ENCODE assay signal across 8 mouse cellular contexts in the genomic region with DNA sequence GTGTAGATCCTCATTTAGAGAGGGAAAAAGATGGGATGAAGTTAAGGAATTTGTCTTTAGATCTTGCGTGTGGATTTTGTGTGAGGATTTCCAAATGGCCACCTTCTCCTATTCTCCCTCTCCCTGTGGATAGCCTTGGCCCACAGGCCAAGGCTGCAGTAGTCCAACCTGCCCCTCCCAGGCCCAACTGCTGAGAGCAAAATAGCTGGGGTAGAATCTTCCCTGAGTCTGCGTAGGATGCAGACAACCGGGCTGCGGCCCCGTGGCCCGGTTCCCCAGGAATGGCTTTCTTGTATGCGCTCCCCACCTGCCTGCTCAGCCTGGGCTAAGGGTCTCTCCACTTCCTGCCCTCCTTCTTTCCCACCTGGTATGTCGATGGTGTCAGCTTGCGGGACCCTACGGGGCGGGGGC. TPM values are rescaled to one million over a fixed set of nuclear protein-coding genes. Genes with fewer than 3 reads are reported as not detected.
DNase-seq lines count a peak whose midpoint lies in the region; ATAC-seq and TF ChIP-seq lines count a peak whose summit lies in the region.

No protein-coding gene starts in this region.

- H3K36me3 ChIP-seq in E14TG2a.4 (ENCODE audit: insufficient read depth, low read length) (peaks cover 5% of the 10 kb centered on the region; the same call in 1 of the 2 replicates), ES-E14 (ENCODE audit: control insufficient read depth, insufficient read depth, low read length, poor library complexity, severe bottlenecking) (no peaks in the 10 kb centered on the region; the same call in 1 of the 2 replicates)
- H3K36me3 ChIP-seq in heart, embryonic 14.5 days (ENCODE audit: control insufficient read depth, insufficient read depth, low read length) = no peaks in the 10 kb centered on the region
- no peaks in the 10 kb centered on the region for H3K36me3 ChIP-seq in liver, postnatal 0 days (replicated peaks; ENCODE audit: insufficient read depth, low read length)

- peak overlapping the region; percentile 99 for H3K4me2 ChIP-seq in heart, embryonic 14.5 days (ENCODE audit: low read length)
- H3K4me2 ChIP-seq in liver, postnatal 0 days (ENCODE audit: low read depth, low read length) = peak overlapping the region; percentile 56

- ATAC-seq in heart, embryonic 14.5 days (ENCODE audit: insufficient number of reproducible peaks, insufficient read depth, low FRiP score, low read depth) = no peak
- no peak for ATAC-seq in liver, postnatal 0 days

- peak overlapping the region; percentile 72 for H3K4me3 ChIP-seq in E14TG2a.4 (replicated peaks; ENCODE audit: low read length)
- H3K4me3 ChIP-seq in ES-E14 (ENCODE audit: insufficient read depth in 1 of 2, low read depth in 1 of 2, low read length in 2 of 2, poor library complexity in 1 of 2, severe bottlenecking in 1 of 2) = peak overlapping the region; percentile 26 to 29; a peak in 3 of 4 replicates
- peak overlapping the region in 1 of 2 experiments; percentile 24; a peak in 2 of 4 replicates for H3K4me3 ChIP-seq in heart, embryonic 14.5 days (ENCODE audit: control insufficient read depth in 1 of 2, insufficient read depth in 1 of 2, low read depth in 1 of 2, low read length in 2 of 2)
- H3K4me3 ChIP-seq in liver, postnatal 0 days (ENCODE audit: low read depth, low read length) = 0 out of 2 replicates have a peak overlapping the region, but pooled peaks have one; percentile 8

- peak overlapping the region; percentile 23; the same call in 1 of the 2 replicates for H3K9ac ChIP-seq in ES-E14 (ENCODE audit: insufficient read depth, low read depth, low read length, poor library complexity, severe bottlenecking)
- H3K9ac ChIP-seq in heart, embryonic 14.5 days (ENCODE audit: low read length) = peak overlapping the region; percentile 100
- H3K9ac ChIP-seq in liver, postnatal 0 days (replicated peaks) = no peak overlapping the region

- H3K4me1 ChIP-seq in E14TG2a.4 (replicated peaks; ENCODE audit: low read depth, low read length) (peaks cover 80% of the 10 kb centered on the region), ES-E14 (ENCODE audit: control insufficient read depth in 2 of 2, insufficient read depth in 2 of 2, low read length in 2 of 2, poor library complexity in 1 of 2) (peaks cover 4 to 17% of the 10 kb centered on the region in 2 experiments; a peak in 3 of 4 replicates)
- peaks cover 37 to 58% of the 10 kb centered on the region in 2 experiments for H3K4me1 ChIP-seq in heart, embryonic 14.5 days (ENCODE audit: control insufficient read depth in 2 of 2, insufficient read depth in 2 of 2, low read length in 2 of 2)
- H3K4me1 ChIP-seq in liver, postnatal 0 days (ENCODE audit: insufficient read depth) = peaks cover 24% of the 10 kb centered on the region

- TF ChIP-seq EP300 in liver, postnatal 0 days (IDR thresholded peaks at IDR 0.05; ENCODE audit: low read depth) = no peak

- peak overlapping the region; percentile 87 for H3K27ac ChIP-seq in ES-E14 (ENCODE audit: insufficient read depth, low read depth, low read length, poor library complexity, severe bottlenecking)
- H3K27ac ChIP-seq in heart, embryonic 14.5 days (replicated peaks in 1 of 2; ENCODE audit: control insufficient read depth in 1 of 2, insufficient read depth in 1 of 2, low read depth in 2 of 2, low read length in 2 of 2) = peak overlapping the region; percentile 81 to 92
- 0 out of 2 replicates have a peak overlapping the region, but pooled peaks have one; percentile 29 for H3K27ac ChIP-seq in liver, postnatal 0 days (ENCODE audit: low read depth)

- H3K27me3 ChIP-seq in E14TG2a.4 (ENCODE audit: insufficient read depth, low read length) = peaks cover 24% of the 10 kb centered on the region
- H3K27me3 ChIP-seq in heart, embryonic 14.5 days (ENCODE audit: control insufficient read depth, insufficient read depth, low read length) = no peaks in the 10 kb centered on the region
- H3K27me3 ChIP-seq in liver, postnatal 0 days (ENCODE audit: insufficient read depth, low read length) = peaks cover 26% of the 10 kb centered on the region

- H3K9me3 ChIP-seq in E14TG2a.4 (ENCODE audit: low read length) (no peaks in the 10 kb centered on the region), ES-E14 (ENCODE audit: control insufficient read depth, insufficient read depth, low read depth, low read length) (no peaks in the 10 kb centered on the region)
- H3K9me3 ChIP-seq in heart, embryonic 14.5 days (ENCODE audit: control insufficient read depth, low read length) = no peaks in the 10 kb centered on the region
- H3K9me3 ChIP-seq in liver, postnatal 0 days (ENCODE audit: low read length) = no peaks in the 10 kb centered on the region

- no peak for TF ChIP-seq CTCF in E14TG2a.4 (conservative IDR thresholded peaks at IDR 0.05; ENCODE audit: low read length)
- no peak for TF ChIP-seq CTCF in liver, postnatal 0 days (IDR thresholded peaks at IDR 0.05; ENCODE audit: low read depth)

- WGBS in heart, embryonic 14.5 days = 20% methylated on average over 8 of the region's 11 CpGs
- WGBS in liver, postnatal 0 days (ENCODE audit: insufficient replicate concordance) = 28% methylated on average over 11 of the region's 11 CpGs

- in situ Hi-C loops in ES-E14 (cut with MboI; ENCODE audit: low sequenced_read_pairs in 2 of 2, unreplicated experiment in 2 of 2) = loop anchor here (10.0 to 25.0 kb wide), 2 partner anchors 1152 to 1185 kb away; a partner anchor contains a TSS

- no peak for DNase-seq in ES-E14 (ENCODE audit: low read depth, low spot score)
- DNase-seq in liver, postnatal 0 days = no peak
- DNase-seq in layer of hippocampus, postnatal 10 days (ENCODE audit: low spot score in 2 of 2) = no peak
- DNase-seq in adrenal gland, postnatal 4 days (ENCODE audit: low spot score in 2 of 2) = no peak
- no peak for DNase-seq in adrenal gland, adult 18-20 months (ENCODE audit: low spot score in 2 of 2)
- no peak for DNase-seq in adrenal gland, adult 2 months

TF ChIP-seq in ES-E14, 5 proteins besides CTCF, POLR2A, EP300 and RAD21:
- no peak for TF ChIP-seq ZNF384 (IDR thresholded peaks at IDR 0.05; ENCODE audit: low read depth, low read length)
- no peak for TF ChIP-seq MAFK (IDR thresholded peaks at IDR 0.05; ENCODE audit: insufficient read depth, low read depth, low read length)
- TF ChIP-seq ZC3H11A (IDR thresholded peaks at IDR 0.05; ENCODE audit: borderline replicate concordance, low read depth, low read length) = no peak
- TF ChIP-seq CHD2 (IDR thresholded peaks at IDR 0.05; ENCODE audit: low read depth, low read length) = no peak
- TF ChIP-seq HCFC1 (IDR thresholded peaks at IDR 0.05; ENCODE audit: borderline replicate concordance, insufficient read depth, low read length) = no peak

RNA-seq across cellular contexts. Expression of a gene that starts 6.8 kb away (rescaled TPM):
- 11.7 and 16.3 TPM in 2 replicates for total RNA-seq in ES-E14 (2012; rRNA removed)
- 8.8 and 9.1 TPM in 2 replicates for polyA plus RNA-seq in heart, embryonic 14.5 days (2014; fragmentation: Nextera tagmentation; extraction: Ambion mirVana)
- polyA plus RNA-seq in liver, postnatal 0 days (2015; fragmentation: Nextera tagmentation; extraction: Ambion mirVana) = 1.1 and 1.2 TPM in 2 replicates
- 10 to 100 TPM; 21.9 to 26.0 TPM for total RNA-seq in layer of hippocampus, postnatal 10 days (2021)
- total RNA-seq in adrenal gland, postnatal 4 days (2021) = 10 to 100 TPM; 25.3 to 26.7 TPM
- total RNA-seq in adrenal gland, adult 18-20 months (2021) = 1 to 10 TPM; 7.8 to 8.9 TPM
- total RNA-seq in adrenal gland, adult 2 months (2021) = 10 to 100 TPM in 1 of 2 experiments, 1 to 10 TPM in 1; 9.2 to 21.9 TPM
- 17.9 and 19.5 TPM in 2 replicates for polyA plus RNA-seq in adrenal gland, adult 2 months (2012; rRNA removed)

Comparison
In these comparisons a context has a peak if more than half of its experiments do, and no peak if none do; other contexts are left out.
1. H3K27ac ChIP-seq: peak in every context shown above with its lines; median percentile 87 in ES-E14; 86 in heart, embryonic 14.5 days; 29 in liver, postnatal 0 days.